Mouse (Mus musculus): Measurements from ENCODE around the gene Cox5b. TPM values are rescaled to one million over a fixed set of nuclear protein-coding genes. Genes with fewer than 3 reads are reported as not detected.
"Not testable (repeated sequence)": the region's sequence is repeated elsewhere in the genome, so short reads cannot be mapped to it uniquely, and the experiment has no call there.

Cox5b gene
- polyA plus RNA-seq, 1 experiment from 2014 or later = 539 TPM

- not testable (repeated sequence) for H3K4me3 ChIP-seq; H3K27me3 ChIP-seq (ENCODE audit: low read depth, poor library complexity, severe bottlenecking); H3K36me3 ChIP-seq; H3K27ac ChIP-seq (replicated peaks); DNase-seq (ENCODE audit: low spot score); H3K9me3 ChIP-seq (replicated peaks)
- 72% methylated on average over 4 of the region's 4 CpGs for WGBS
- H3K4me1 ChIP-seq = peaks cover 13% of the 10 kb centered on the region
Observed at GRCm38 (mm10) chr1:36668007-36668406, 23.2 kb upstream of the Cox5b start.

- peaks cover 11% of the 10 kb centered on the region for H3K4me1 ChIP-seq
- H3K27me3 ChIP-seq (ENCODE audit: low read depth, poor library complexity, severe bottlenecking) = no peaks in the 10 kb centered on the region
- WGBS = 81% methylated on average over 4 of the region's 4 CpGs
- H3K9me3 ChIP-seq (replicated peaks) = no peaks in the 10 kb centered on the region
- no peak overlapping the region for H3K27ac ChIP-seq (replicated peaks)
- no peak overlapping the region for H3K4me3 ChIP-seq
- no peak for DNase-seq (ENCODE audit: low spot score)
- H3K36me3 ChIP-seq = no peaks in the 10 kb centered on the region
Observed at GRCm38 (mm10) chr1:36670256-36670655, 21.0 kb upstream of the Cox5b start.

- H3K27me3 ChIP-seq (ENCODE audit: low read depth, poor library complexity, severe bottlenecking) = no peaks in the 10 kb centered on the region
- no peaks in the 10 kb centered on the region for H3K9me3 ChIP-seq (replicated peaks)
- DNase-seq (ENCODE audit: low spot score) = no peak
- peaks cover 3% of the 10 kb centered on the region; the same call in 1 of the 2 replicates for H3K4me1 ChIP-seq
- H3K36me3 ChIP-seq = no peaks in the 10 kb centered on the region
- 91% methylated on average over 10 of the region's 10 CpGs for WGBS
- no peak overlapping the region for H3K27ac ChIP-seq (replicated peaks)
- no peak overlapping the region for H3K4me3 ChIP-seq
Observed at GRCm38 (mm10) chr1:36671260-36671659, 20.0 kb upstream of the Cox5b start.

GRCm38 (mm10) chr1:36672648-36673350, 18.4 kb upstream of the Cox5b start:
- Histone ChIP-seq H3K9me3 (replicated peaks) (no peaks in the 10 kb centered on the region), H3K27ac (replicated peaks) (no peak overlapping the region), H3K36me3 (no peaks in the 10 kb centered on the region), H3K4me3 (no peak overlapping the region), H3K4me1 (peaks cover 3% of the 10 kb centered on the region; the same call in 1 of the 2 replicates), H3K27me3 (ENCODE audit: low read depth, poor library complexity, severe bottlenecking) (no peaks in the 10 kb centered on the region)
- DNase-seq (ENCODE audit: low spot score) = no peak
- WGBS = 60% methylated on average over 16 of the region's 16 CpGs

- no peaks in the 10 kb centered on the region for H3K27me3 ChIP-seq (ENCODE audit: low read depth, poor library complexity, severe bottlenecking)
- H3K4me3 ChIP-seq = no peak overlapping the region
- no peaks in the 10 kb centered on the region for H3K9me3 ChIP-seq (replicated peaks)
- 62% methylated on average over 3 of the region's 3 CpGs for WGBS
- H3K27ac ChIP-seq (replicated peaks) = no peak overlapping the region
- H3K36me3 ChIP-seq = no peaks in the 10 kb centered on the region
- no peak for DNase-seq (ENCODE audit: low spot score)
- peaks cover 3% of the 10 kb centered on the region; the same call in 1 of the 2 replicates for H3K4me1 ChIP-seq
Observed at GRCm38 (mm10) chr1:36674936-36675335, 16.3 kb upstream of the Cox5b start.

GRCm38 (mm10) chr1:36680893-36681292, 10.4 kb upstream of the Cox5b start:
- Histone ChIP-seq H3K27ac (replicated peaks) (peak overlapping the region; percentile 57; the same call in 1 of the 2 replicates), H3K27me3 (ENCODE audit: low read depth, poor library complexity, severe bottlenecking) (peaks cover 10% of the 10 kb centered on the region; the same call in 1 of the 2 replicates), H3K36me3 (no peaks in the 10 kb centered on the region), H3K4me1 (peaks cover 14% of the 10 kb centered on the region), H3K4me3 (no peak overlapping the region), H3K9me3 (replicated peaks) (no peaks in the 10 kb centered on the region)
- 36% methylated on average over 7 of the region's 7 CpGs for WGBS
- DNase-seq (ENCODE audit: low spot score) = no peak

- H3K4me1 ChIP-seq = peaks cover 14% of the 10 kb centered on the region
- H3K27me3 ChIP-seq (ENCODE audit: low read depth, poor library complexity, severe bottlenecking) = peaks cover 10% of the 10 kb centered on the region; the same call in 1 of the 2 replicates
- H3K27ac ChIP-seq (replicated peaks) = peak within 1 kb of the TSS; percentile 46; the same call in 1 of the 2 replicates
- DNase-seq (ENCODE audit: low spot score) = no peak
- no peaks in the 10 kb centered on the region for H3K9me3 ChIP-seq (replicated peaks)
- 94% methylated on average over 39 of the region's 39 CpGs for WGBS
- no peaks in the 10 kb centered on the region for H3K36me3 ChIP-seq
- H3K4me3 ChIP-seq = no peak within 1 kb of the TSS
Observed at GRCm38 (mm10) chr1:36682620-36683355, 8.5 kb upstream of the Cox5b start, which contains the start of gene Fam178b. Gene Fam178b, minus strand, starts transcription at chr1:36683183.

- WGBS = 12% methylated on average over 13 of the region's 13 CpGs
- peak overlapping the region; percentile 46; the same call in 1 of the 2 replicates for H3K27ac ChIP-seq (replicated peaks)
Observed at GRCm38 (mm10) chr1:36683810-36684467, 7.3 kb upstream of the Cox5b start.

GRCm38 (mm10) chr1:36690671-36691235, 496 bp upstream of the Cox5b start:
- 68% methylated on average over 11 of the region's 11 CpGs for WGBS
- peak overlapping the region; percentile 85 for H3K27ac ChIP-seq (replicated peaks)
- peak overlapping the region; percentile 94 for H3K4me3 ChIP-seq
- peaks cover 15% of the 10 kb centered on the region for H3K4me1 ChIP-seq
- no peaks in the 10 kb centered on the region for H3K27me3 ChIP-seq (ENCODE audit: low read depth, poor library complexity, severe bottlenecking)
- DNase-seq (ENCODE audit: low spot score) = no peak
- no peaks in the 10 kb centered on the region for H3K9me3 ChIP-seq (replicated peaks)
- H3K36me3 ChIP-seq = peaks cover 26% of the 10 kb centered on the region

More at GRCm38 (mm10) chr1:36683810-36684467, 7.3 kb upstream of the Cox5b start:
- peaks cover 14% of the 10 kb centered on the region for H3K4me1 ChIP-seq
- H3K36me3 ChIP-seq = no peaks in the 10 kb centered on the region
- H3K27me3 ChIP-seq (ENCODE audit: low read depth, poor library complexity, severe bottlenecking) = peaks cover 10% of the 10 kb centered on the region; the same call in 1 of the 2 replicates
- no peak overlapping the region for H3K4me3 ChIP-seq
- no peaks in the 10 kb centered on the region for H3K9me3 ChIP-seq (replicated peaks)
- peak; percentile 68 for DNase-seq (ENCODE audit: low spot score)

- no peak overlapping the region for H3K27ac ChIP-seq (replicated peaks)
- DNase-seq (ENCODE audit: low spot score) = no peak
- no peaks in the 10 kb centered on the region for H3K27me3 ChIP-seq (ENCODE audit: low read depth, poor library complexity, severe bottlenecking)
- H3K9me3 ChIP-seq (replicated peaks) = no peaks in the 10 kb centered on the region
- WGBS = 91% methylated on average over 6 of the region's 6 CpGs
- peaks cover 45% of the 10 kb centered on the region for H3K36me3 ChIP-seq
- H3K4me1 ChIP-seq = peaks cover 15% of the 10 kb centered on the region
- no peak overlapping the region for H3K4me3 ChIP-seq
Observed at GRCm38 (mm10) chr1:36694871-36695270, 3.6 kb downstream of the Cox5b start.

GRCm38 (mm10) chr1:36696411-36696810, 5.2 kb downstream of the Cox5b start:
- peaks cover 11% of the 10 kb centered on the region for H3K4me1 ChIP-seq
- H3K4me3 ChIP-seq = no peak overlapping the region
- H3K9me3 ChIP-seq (replicated peaks) = no peaks in the 10 kb centered on the region
- peaks cover 60% of the 10 kb centered on the region for H3K36me3 ChIP-seq
- WGBS = 81% methylated on average over 6 of the region's 6 CpGs
- no peak for DNase-seq (ENCODE audit: low spot score)
- H3K27ac ChIP-seq (replicated peaks) = no peak overlapping the region
- no peaks in the 10 kb centered on the region for H3K27me3 ChIP-seq (ENCODE audit: low read depth, poor library complexity, severe bottlenecking)

- Histone ChIP-seq H3K27ac (replicated peaks) (no peak overlapping the region), H3K4me1 (peaks cover 8% of the 10 kb centered on the region), H3K27me3 (ENCODE audit: low read depth, poor library complexity, severe bottlenecking) (no peaks in the 10 kb centered on the region), H3K9me3 (replicated peaks) (no peaks in the 10 kb centered on the region), H3K4me3 (no peak overlapping the region), H3K36me3 (peaks cover 67% of the 10 kb centered on the region)
- no peak for DNase-seq (ENCODE audit: low spot score)
- WGBS = 79% methylated on average over 5 of the region's 5 CpGs
Observed at GRCm38 (mm10) chr1:36697030-36697429, 5.8 kb downstream of the Cox5b start.

Measured in midbrain, embryonic 10.5 days (tissue).